Mouse (Mus musculus): ENCODE measurements around the gene Acsf3.

Acsf3 gene

GRCm38 (mm10) chr8:122849152-122849910 is 74.0 kb downstream of the Acsf3 start:
- DNase-seq (ENCODE audit: extremely low read depth, low read depth, low spot score), result no peak

DNA sequence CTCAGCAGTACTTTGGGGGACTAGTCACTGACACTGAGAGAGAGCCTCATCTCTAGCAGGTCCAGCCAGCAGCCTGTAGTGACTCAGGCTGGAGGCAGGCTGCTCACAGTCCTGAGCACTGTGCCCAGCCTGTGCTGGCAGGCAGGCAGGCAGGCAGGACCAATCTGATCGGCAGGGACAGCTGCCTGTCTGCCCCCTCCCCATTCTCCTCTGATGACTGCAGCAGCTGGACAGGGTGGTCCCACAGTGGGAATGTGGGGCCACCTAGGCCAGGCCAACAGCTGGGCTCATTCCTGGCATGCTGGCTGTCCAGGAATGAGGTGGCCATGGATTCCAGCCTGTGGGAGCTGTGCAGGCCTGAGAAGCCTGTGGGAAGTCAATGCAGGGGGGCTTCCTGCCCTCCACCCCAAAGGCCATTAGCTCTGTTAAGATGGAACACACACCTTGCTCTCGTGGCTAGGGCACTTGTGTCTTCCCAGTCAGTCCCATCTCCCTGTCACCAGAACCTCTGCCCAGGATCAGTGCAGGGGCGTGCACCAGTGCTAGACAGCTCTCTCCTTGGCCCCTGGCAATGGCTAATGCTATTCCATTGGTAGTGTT is 75.5 kb downstream of the Acsf3 start:
- no peak for DNase-seq (ENCODE audit: extremely low read depth, low read depth, low spot score)

- no peak for DNase-seq (ENCODE audit: extremely low read depth, low read depth, low spot score)
Measured at GRCm38 (mm10) chr8:122851692-122852545, 76.6 kb downstream of the Acsf3 start.

DNA sequence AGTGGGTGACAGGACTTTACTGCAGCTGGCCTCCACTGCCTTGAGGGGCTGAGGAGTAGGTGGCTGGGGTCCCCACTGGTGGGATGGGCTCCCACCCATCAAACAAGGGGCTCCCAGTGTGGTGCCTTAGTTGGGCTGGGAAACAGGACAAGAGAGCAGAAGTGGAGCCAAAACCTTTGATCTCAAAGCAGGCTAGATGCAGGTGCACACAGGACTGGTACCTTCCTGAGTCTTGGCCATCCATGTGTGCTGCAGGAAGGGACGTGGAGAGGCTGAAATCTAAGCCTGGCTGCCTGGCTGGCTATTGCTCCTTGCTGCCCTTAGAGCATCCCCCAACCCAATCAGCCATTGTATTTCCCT is 77.2 kb downstream of the Acsf3 start:
- no peak for DNase-seq (ENCODE audit: extremely low read depth, low read depth, low spot score)

GRCm38 (mm10) chr8:122853340-122853771 is 78.1 kb downstream of the Acsf3 start:
- DNase-seq (ENCODE audit: extremely low read depth, low read depth, low spot score), result no peak

- no peak for DNase-seq (ENCODE audit: extremely low read depth, low read depth, low spot score)
Measured at GRCm38 (mm10) chr8:122854388-122854787, 79.1 kb downstream of the Acsf3 start.

GRCm38 (mm10) chr8:122855123-122855522 is 79.8 kb downstream of the Acsf3 start:
- no peak for DNase-seq (ENCODE audit: extremely low read depth, low read depth, low spot score)

DNA sequence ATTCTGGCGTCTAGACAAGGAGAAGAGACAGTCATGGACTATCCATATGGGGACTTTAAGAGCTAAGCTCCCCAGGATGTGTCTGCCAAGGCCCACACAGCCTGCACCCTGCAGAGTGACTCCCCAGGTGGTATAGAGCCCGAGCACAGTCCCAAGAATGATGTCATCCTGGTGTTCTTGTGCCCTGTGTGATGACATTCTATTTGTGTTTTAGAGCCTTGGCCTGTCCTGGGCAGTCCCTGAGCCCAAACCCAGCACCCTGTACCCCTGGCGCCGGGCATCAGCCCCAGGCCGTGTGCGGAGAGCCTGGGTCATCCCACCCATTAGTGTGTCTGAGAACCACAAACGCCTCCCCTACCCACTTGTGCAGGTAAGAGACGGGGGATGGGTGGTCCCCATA is 81.0 kb downstream of the Acsf3 start:
- DNase-seq (ENCODE audit: extremely low read depth, low read depth, low spot score), result no peak

DNA sequence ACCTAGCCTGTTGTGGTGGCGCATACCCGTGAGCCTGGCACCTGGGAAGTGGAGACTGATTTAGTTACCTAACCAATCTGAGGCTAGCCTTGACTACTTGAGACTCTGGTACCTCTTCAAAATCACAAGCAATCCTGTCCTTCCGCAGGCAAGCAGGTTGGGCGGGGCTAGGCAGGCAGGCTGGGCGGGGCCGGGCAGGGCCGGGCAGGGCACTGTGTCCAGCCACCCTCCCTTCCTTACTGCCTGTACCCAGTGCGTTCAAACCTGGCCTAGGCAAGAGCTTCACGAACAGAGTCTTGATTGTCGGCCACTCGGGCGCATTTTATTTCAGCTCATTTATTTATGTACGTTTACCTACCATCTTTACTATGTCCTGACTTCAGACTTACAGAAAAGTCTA is 84.6 kb downstream of the Acsf3 start:
- no peak for DNase-seq (ENCODE audit: extremely low read depth, low read depth, low spot score)

DNA sequence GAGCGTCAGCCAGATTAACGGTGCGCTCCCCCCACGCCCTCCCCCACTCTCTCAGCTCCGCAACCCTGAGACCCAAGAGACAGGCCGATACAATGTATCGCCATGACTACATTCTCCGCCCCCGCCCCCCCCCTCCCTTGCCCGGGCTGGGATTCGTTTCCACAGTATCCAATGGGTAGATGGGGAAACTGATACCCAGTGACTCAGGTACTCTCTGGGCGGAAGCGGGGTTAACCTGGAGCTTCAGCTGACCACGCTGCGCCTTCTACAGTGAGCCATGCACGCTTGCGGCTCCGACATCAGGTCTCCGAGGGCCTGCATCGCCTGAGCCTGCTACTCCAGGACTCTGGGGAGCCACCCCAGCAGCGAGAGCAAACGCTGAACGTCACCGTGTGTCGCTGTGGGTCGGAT is 89.4 kb downstream of the Acsf3 start:
- no peak for DNase-seq (ENCODE audit: extremely low read depth, low read depth, low spot score)

GRCm38 (mm10) chr8:122865441-122865840 is 90.2 kb downstream of the Acsf3 start:
- no peak for DNase-seq (ENCODE audit: extremely low read depth, low read depth, low spot score)

DNA sequence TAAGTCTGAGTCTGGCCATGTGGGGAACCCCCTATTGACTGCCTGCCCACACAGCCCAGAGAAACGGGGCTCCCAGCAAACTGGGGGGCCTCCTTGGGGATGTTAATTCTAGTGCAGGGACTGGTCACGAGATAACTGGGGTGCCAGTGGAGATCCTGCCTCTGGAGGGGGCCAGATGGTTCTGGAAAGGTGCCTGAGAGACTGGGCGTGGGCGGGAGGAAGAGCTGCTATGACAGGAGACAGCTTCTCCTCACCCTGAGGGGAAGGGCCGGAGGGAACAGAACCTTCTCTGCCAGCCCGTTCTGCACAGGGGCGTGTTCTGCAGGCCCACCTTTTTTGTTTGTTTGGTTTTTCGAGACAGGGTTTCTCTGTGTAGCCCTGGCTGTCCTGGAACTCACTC is 90.9 kb downstream of the Acsf3 start:
- no peak for DNase-seq (ENCODE audit: extremely low read depth, low read depth, low spot score)

All from fat pad, adult 2 months (tissue).